Mouse (Mus musculus) adrenal gland, postnatal 25 days (tissue): Measurements from ENCODE around the gene Acad12. TPM values are rescaled to one million over a fixed set of nuclear protein-coding genes. Genes with fewer than 3 reads are reported as not detected.
"Not testable (repeated sequence)": the region's sequence is repeated elsewhere in the genome, so short reads cannot be mapped to it uniquely, and the experiment has no call there.

Experiments used
- DNase-seq: peaks from one replicate; pipeline ENCODE4 v3.0.0; 2021; ENCODE audit warnings: mixed read lengths
- long read RNA-seq: library from polyadenylated mRNA; stranded (forward); transcript quantifications from one replicate; pipeline ENCODE4 v2.0.0, GENCODE M21; 2021
- total RNA-seq: library from RNA; stranded (reverse); gene quantifications from 2 replicates; pipeline ENCODE4 v1.2.3, GENCODE M21; 2021

The Acad12 gene
- 19.8 and 26.7 TPM in 2 replicates for total RNA-seq
- long read RNA-seq, transcript Acad12-201 (11 exons, 3,881 nt): major isoform, 7 of 52 reads
- long read RNA-seq, partial matches to known transcripts: 16 of 52 reads
- long read RNA-seq, other reads (novel, unspliced or antisense): 29 of 52 reads

- peak; percentile 91 for DNase-seq
Measured at GRCm38 (mm10) chr5:121618592-121619513, at the start of gene Acad12. Gene Acad12 (minus strand): TSS chr5:121618938.

- no peak for DNase-seq
Measured at GRCm38 (mm10) chr5:121668411-121668810, 49.7 kb upstream of the Acad12 start.

- DNase-seq: no peak
Measured at GRCm38 (mm10) chr5:121667067-121667466, 48.3 kb upstream of the Acad12 start.

- no peak for DNase-seq
Measured at GRCm38 (mm10) chr5:121664971-121665370, 46.2 kb upstream of the Acad12 start.

GRCm38 (mm10) chr5:121664078-121664477, 45.3 kb upstream of the Acad12 start:
- DNase-seq: no peak

- no peak for DNase-seq
Measured at GRCm38 (mm10) chr5:121663456-121663855, 44.7 kb upstream of the Acad12 start.

- DNase-seq: no peak
Measured at GRCm38 (mm10) chr5:121661494-121661893, 42.8 kb upstream of the Acad12 start.

- DNase-seq: no peak
Measured at GRCm38 (mm10) chr5:121660897-121661254, 42.1 kb upstream of the Acad12 start.

GRCm38 (mm10) chr5:121660059-121660896, 41.5 kb upstream of the Acad12 start, which contains the start of the genes Acad10 and Brap:
Gene Acad10 (minus strand): TSS chr5:121660514.
Gene Brap (plus strand): TSS chr5:121660563.
- peak; percentile 96 for DNase-seq

- DNase-seq: not testable (repeated sequence)
Measured at GRCm38 (mm10) chr5:121657656-121658055, 38.9 kb upstream of the Acad12 start.

GRCm38 (mm10) chr5:121656866-121657265, 38.1 kb upstream of the Acad12 start:
- not testable (repeated sequence) for DNase-seq

GRCm38 (mm10) chr5:121654526-121654925, 35.8 kb upstream of the Acad12 start:
- no peak for DNase-seq

- DNase-seq: peak; percentile 10
Measured at GRCm38 (mm10) chr5:121649134-121649533, 30.4 kb upstream of the Acad12 start.

- DNase-seq: no peak
Measured at GRCm38 (mm10) chr5:121639601-121640000, 20.9 kb upstream of the Acad12 start.

- DNase-seq: no peak
Measured at GRCm38 (mm10) chr5:121637296-121637695, 18.6 kb upstream of the Acad12 start.

GRCm38 (mm10) chr5:121634668-121635067, 15.9 kb upstream of the Acad12 start:
- no peak for DNase-seq

- no peak for DNase-seq
Measured at GRCm38 (mm10) chr5:121632804-121633203, 14.1 kb upstream of the Acad12 start.

GRCm38 (mm10) chr5:121631106-121631647, 12.4 kb upstream of the Acad12 start:
- not testable (repeated sequence) for DNase-seq

- DNase-seq: peak; percentile 84
Measured at GRCm38 (mm10) chr5:121627871-121628270, 9.1 kb upstream of the Acad12 start.

- no peak for DNase-seq
Measured at GRCm38 (mm10) chr5:121623241-121623640, 4.5 kb upstream of the Acad12 start.

GRCm38 (mm10) chr5:121621102-121621501, 2.4 kb upstream of the Acad12 start:
- no peak for DNase-seq

- not testable (repeated sequence) for DNase-seq
Measured at GRCm38 (mm10) chr5:121614921-121615320, 3.8 kb downstream of the Acad12 start.
